Mouse (Mus musculus) testis, adult 2 months (tissue): ENCODE measurements around the gene Mylk2. TPM values are rescaled to one million over a fixed set of nuclear protein-coding genes. Genes with fewer than 3 reads are reported as not detected.

ENCODE experiments used
- H3K27ac ChIP-seq: fragments of 200-500 bp; 2 replicates; pipeline ENCODE4 v1.5.1; 2012; ENCODE audit warnings: low read depth, low read length; ENCODE audit not compliant: control insufficient read depth, insufficient read depth
- H3K27me3 ChIP-seq: fragments of 200-500 bp; 2 replicates; pipeline ENCODE4 v1.6.1; 2012; ENCODE audit warnings: mild to moderate bottlenecking, low read length, moderate library complexity; ENCODE audit not compliant: control insufficient read depth, insufficient read depth
- H3K36me3 ChIP-seq: fragments of 200-500 bp; 2 replicates; pipeline ENCODE4 v1.6.1; 2012; ENCODE audit warnings: mild to moderate bottlenecking, low read length; ENCODE audit not compliant: control insufficient read depth, insufficient read depth
- H3K4me1 ChIP-seq: fragments of 200-500 bp; 2 replicates; pipeline ENCODE4 v1.6.1; 2012; ENCODE audit warnings: low read length; ENCODE audit not compliant: control insufficient read depth, insufficient read depth
- H3K4me3 ChIP-seq: fragments of 200-500 bp; 2 replicates; pipeline ENCODE4 v1.5.1; 2012; ENCODE audit warnings: low read depth, mild to moderate bottlenecking, low read length, moderate library complexity, mixed read lengths; ENCODE audit not compliant: control insufficient read depth
- CTCF ChIP-seq: fragments of 200-500 bp; IDR thresholded peaks from 2 replicates; pipeline ENCODE4 v1.5.1; 2012; ENCODE audit warnings: low read depth, mild to moderate bottlenecking, inconsistent platforms, low read length, moderate library complexity; ENCODE audit not compliant: control insufficient read depth, insufficient read depth, insufficient replicate concordance
- POLR2A ChIP-seq: fragments of 200-500 bp; IDR thresholded peaks from 2 replicates; pipeline ENCODE4 v1.6.1; 2012; ENCODE audit warnings: low read depth, mild to moderate bottlenecking, inconsistent platforms, low read length, moderate library complexity; ENCODE audit not compliant: control insufficient read depth
- polyA plus RNA-seq: library from polyadenylated mRNA; depleted of rRNA; stranded (reverse); fragments of >200 nt; gene quantifications from 2 replicates; pipeline ENCODE4 v1.2.3, GENCODE M21; 2012

The Mylk2 gene
- polyA plus RNA-seq, 1 experiment, result not detected

DNA sequence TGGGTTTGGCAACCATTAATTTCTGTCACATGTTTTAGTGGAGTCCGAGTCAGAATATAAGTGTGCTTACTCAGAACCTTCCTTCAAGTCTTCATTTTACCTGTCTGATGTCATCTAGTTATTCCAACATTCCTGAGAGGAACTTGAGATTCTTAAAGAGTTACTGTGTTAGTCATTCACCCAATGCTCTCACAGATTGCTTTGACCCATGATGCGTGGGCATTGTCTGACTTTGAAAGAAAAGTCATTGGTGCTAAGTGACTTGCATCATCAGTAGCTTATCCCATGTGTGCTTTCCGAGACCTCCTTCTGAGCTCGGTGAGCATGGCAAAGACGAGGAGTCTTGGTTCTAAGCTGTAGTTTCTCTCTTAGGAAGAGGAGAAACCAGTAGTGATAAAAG, 22.4 kb upstream of the Mylk2 start:
- TF ChIP-seq POLR2A (no peak), CTCF (no peak)
- no peaks in the 10 kb centered on the region for H3K4me1 ChIP-seq
- no peaks in the 10 kb centered on the region for H3K27me3 ChIP-seq
- no peak overlapping the region for H3K4me3 ChIP-seq
- H3K27ac ChIP-seq, result no peak overlapping the region
- H3K36me3 ChIP-seq, result peaks cover 2% of the 10 kb centered on the region

DNA sequence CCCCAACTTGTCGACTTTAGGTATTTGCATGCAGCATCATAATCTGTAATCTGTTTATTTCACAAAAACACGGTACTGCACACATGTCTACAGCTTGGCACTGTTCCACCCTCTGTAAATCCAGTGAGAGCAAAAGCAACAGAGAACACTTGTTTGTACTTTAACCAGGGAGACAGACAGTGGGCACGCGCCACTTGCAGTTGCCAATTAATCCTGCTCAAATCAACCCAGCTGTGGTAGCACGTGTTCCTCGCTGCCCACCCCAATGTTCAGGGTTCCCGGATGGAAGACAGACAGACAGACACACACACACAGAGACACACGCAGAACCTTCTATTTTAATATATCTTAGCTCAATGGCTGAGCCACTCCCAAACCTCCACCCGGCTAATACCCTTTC, 15.3 kb upstream of the Mylk2 start:
- TF ChIP-seq CTCF (no peak), POLR2A (no peak)
- H3K36me3 ChIP-seq, result peaks cover 2% of the 10 kb centered on the region

DNA sequence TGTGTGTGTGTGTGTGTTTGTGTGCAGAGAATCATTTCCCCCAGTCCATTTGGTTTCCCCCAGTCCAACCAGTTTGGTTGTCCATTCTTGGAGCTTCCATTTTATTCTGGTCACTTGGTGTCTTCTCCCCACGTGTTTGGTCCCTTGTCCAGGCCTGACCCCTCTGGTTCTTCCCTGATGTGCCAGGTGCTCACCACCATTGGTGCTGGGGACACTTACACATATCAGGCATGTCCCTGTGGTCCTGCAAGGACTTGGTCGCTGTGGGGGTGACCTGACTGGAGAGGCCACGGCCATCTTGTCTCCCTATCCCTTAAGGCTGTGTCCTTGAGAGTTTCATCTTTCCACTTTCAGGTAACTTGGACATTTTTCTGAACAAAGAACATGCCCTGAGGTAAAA, 14.2 kb upstream of the Mylk2 start:
- Histone ChIP-seq H3K4me3 (no peak overlapping the region), H3K36me3 (no peaks in the 10 kb centered on the region; the same call in none of the 2 replicates), H3K27ac (no peak overlapping the region), H3K27me3 (no peaks in the 10 kb centered on the region), H3K4me1 (no peaks in the 10 kb centered on the region; the same call in 1 of the 2 replicates)
- TF ChIP-seq POLR2A, result no peak
- TF ChIP-seq CTCF, result no peak

More for the DNA sequence above, 15.3 kb upstream of the Mylk2 start:
- Histone ChIP-seq H3K4me1 (no peaks in the 10 kb centered on the region), H3K27me3 (no peaks in the 10 kb centered on the region), H3K27ac (no peak overlapping the region), H3K4me3 (no peak overlapping the region)

DNA sequence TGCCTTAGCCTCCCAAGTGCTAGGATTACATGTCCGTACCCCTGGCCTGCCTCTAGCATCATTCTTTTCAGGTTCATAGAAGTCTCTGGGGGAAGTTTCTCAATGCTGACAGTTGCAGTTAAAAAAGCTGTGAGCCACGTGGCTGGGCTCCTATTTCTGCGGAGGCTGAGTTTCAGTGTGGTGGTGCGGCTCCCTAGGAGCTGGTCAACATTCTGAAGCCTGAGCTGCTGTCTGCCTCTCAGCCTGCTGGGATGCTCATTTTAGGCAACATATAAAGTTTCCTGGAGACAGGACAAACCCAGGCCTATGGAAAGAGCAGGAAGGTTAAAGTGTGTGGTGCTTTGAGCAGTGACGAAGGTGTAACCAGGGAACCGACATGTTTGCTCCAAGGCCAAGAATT, 12.1 kb upstream of the Mylk2 start:
- Histone ChIP-seq H3K36me3 (no peaks in the 10 kb centered on the region; the same call in 1 of the 2 replicates), H3K27me3 (no peaks in the 10 kb centered on the region), H3K4me1 (no peaks in the 10 kb centered on the region; the same call in 1 of the 2 replicates), H3K4me3 (no peak overlapping the region), H3K27ac (no peak overlapping the region)
- TF ChIP-seq CTCF, result no peak
- TF ChIP-seq POLR2A, result no peak

DNA sequence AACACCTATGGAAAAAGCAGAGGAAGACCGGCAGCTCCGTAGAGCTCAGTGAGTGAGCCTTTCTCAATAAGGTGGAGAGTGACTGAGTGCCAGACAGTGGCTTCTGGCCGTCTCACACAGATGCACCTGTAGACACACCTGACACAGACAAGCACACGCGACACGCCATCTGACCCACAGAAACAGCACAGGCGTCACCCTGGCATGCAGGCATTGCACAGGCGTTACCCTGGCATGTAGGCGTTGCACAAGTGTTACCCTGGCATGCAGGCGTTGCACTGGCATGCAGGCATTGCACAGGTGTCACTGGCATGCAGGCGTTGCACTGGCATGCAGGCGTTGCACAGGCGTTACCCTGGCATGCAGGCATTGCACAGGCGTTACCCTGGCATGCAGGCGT, 9.9 kb upstream of the Mylk2 start:
- H3K27me3 ChIP-seq, result no peaks in the 10 kb centered on the region
- H3K4me3 ChIP-seq, result no peak overlapping the region
- H3K27ac ChIP-seq, result no peak overlapping the region
- H3K36me3 ChIP-seq, result no peaks in the 10 kb centered on the region
- H3K4me1 ChIP-seq, result no peaks in the 10 kb centered on the region; the same call in 1 of the 2 replicates
- TF ChIP-seq POLR2A (no peak), CTCF (no peak)

DNA sequence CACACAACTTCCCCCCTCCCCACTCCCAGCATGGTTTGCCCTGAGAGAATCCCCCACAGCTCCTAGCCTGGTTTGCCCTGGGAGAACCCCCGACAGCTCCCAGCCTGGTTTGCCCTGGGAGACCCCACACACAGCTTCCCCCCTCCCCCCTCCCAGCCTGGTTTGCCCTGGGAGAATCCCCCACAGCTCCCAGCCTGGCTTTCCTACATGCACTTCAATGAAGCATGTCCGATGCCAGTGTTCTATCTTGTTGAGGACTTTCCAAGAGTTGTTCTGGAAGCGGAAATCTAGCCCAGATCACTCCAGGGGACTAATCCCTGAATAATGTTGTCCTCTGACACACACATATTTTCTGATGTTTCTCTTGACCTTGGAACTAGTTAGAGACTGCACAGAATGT, 8.5 kb upstream of the Mylk2 start:
- H3K4me3 ChIP-seq, result no peak overlapping the region
- no peak for TF ChIP-seq POLR2A
- no peak for TF ChIP-seq CTCF
- no peaks in the 10 kb centered on the region for H3K27me3 ChIP-seq
- H3K36me3 ChIP-seq, result no peaks in the 10 kb centered on the region
- no peak overlapping the region for H3K27ac ChIP-seq
- H3K4me1 ChIP-seq, result no peaks in the 10 kb centered on the region; the same call in 1 of the 2 replicates

DNA sequence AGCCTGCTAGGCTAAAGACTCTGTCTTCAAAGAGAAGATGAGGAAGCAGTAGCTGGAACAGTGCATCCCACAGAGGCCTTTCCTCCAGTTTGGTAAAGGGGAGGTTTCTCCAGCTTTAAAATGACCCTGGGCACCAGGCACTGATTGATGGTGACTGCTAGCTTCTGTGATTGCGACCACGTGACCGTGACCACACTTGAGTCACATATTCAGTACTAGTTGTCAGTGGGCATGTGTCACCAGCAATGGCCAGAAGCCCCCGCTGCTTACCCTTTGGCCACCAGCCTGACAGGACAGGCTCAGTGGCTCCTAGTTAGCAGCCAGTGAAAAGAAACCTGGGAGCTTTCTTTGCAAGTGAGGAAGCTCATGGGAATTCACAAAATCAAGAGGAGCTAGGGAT, 7.6 kb upstream of the Mylk2 start:
- Histone ChIP-seq H3K27me3 (no peaks in the 10 kb centered on the region), H3K4me1 (no peaks in the 10 kb centered on the region; the same call in 1 of the 2 replicates), H3K36me3 (no peaks in the 10 kb centered on the region), H3K27ac (no peak overlapping the region), H3K4me3 (no peak overlapping the region)
- no peak for TF ChIP-seq CTCF
- TF ChIP-seq POLR2A, result no peak
